Mouse (Mus musculus) ES-Bruce4 (cell line): ENCODE data around the gene Zfp423.

Experiments used
- CTCF ChIP-seq: IDR thresholded peaks from one replicate; pipeline ENCODE4 v1.8.1; 2011; ENCODE audit warnings: low read depth, low read length
- EP300 ChIP-seq: IDR thresholded peaks from 2 replicates; pipeline ENCODE4 v1.6.1; 2011; ENCODE audit warnings: low read depth, low read length; ENCODE audit not compliant: insufficient read depth

- TF ChIP-seq CTCF (no peak), EP300 (no peak)
Measured at GRCm38 (mm10) chr8:87636226-87636742, 323.1 kb downstream of the Zfp423 start.
